Mouse (Mus musculus): ENCODE results near the gene Henmt1. TPM values are rescaled to one million over a fixed set of nuclear protein-coding genes. Genes with fewer than 3 reads are reported as not detected.

Gene Henmt1
- polyA plus RNA-seq, 1 experiment from 2014 or later = 1.00 TPM

Other genes with a start within 250 kb of the Henmt1 start
- gene Gpsm2, start 217.6 kb upstream of the Henmt1 start, polyA plus RNA-seq (2015; fragmentation: Nextera tagmentation; extraction: Ambion mirVana) = 95.9 and 103 TPM in 2 replicates
- gene Aknad1, start 200.2 kb upstream of the Henmt1 start, polyA plus RNA-seq (2015; fragmentation: Nextera tagmentation; extraction: Ambion mirVana) = 1.3 and 1.5 TPM in 2 replicates
- gene Stxbp3, start 99.3 kb upstream of the Henmt1 start, polyA plus RNA-seq (2015; fragmentation: Nextera tagmentation; extraction: Ambion mirVana) = 46.6 and 51.8 TPM in 2 replicates
- 0.29 and 0.79 TPM in 2 replicates for gene Fndc7, start 49.9 kb upstream of the Henmt1 start, polyA plus RNA-seq (2015; fragmentation: Nextera tagmentation; extraction: Ambion mirVana)
- gene Prpf38b, start 28.1 kb upstream of the Henmt1 start, polyA plus RNA-seq (2015; fragmentation: Nextera tagmentation; extraction: Ambion mirVana) = 74.7 and 90.3 TPM in 2 replicates
- gene Gm9857, start 572 bp downstream of the Henmt1 start, polyA plus RNA-seq (2015; fragmentation: Nextera tagmentation; extraction: Ambion mirVana) = not detected in 2 replicates
- 12.1 and 12.3 TPM in 2 replicates for gene Fam102b, start 87.7 kb downstream of the Henmt1 start, polyA plus RNA-seq (2015; fragmentation: Nextera tagmentation; extraction: Ambion mirVana)
- gene Slc25a54, start 140.6 kb downstream of the Henmt1 start, polyA plus RNA-seq (2015; fragmentation: Nextera tagmentation; extraction: Ambion mirVana) = not detected in 2 replicates
- 48.5 and 50.3 TPM in 2 replicates for gene Slc25a24, start 183.3 kb downstream of the Henmt1 start, polyA plus RNA-seq (2015; fragmentation: Nextera tagmentation; extraction: Ambion mirVana)

All from limb, embryonic 15.5 days (tissue).